Mouse (Mus musculus) brain, embryonic 14.5 days (tissue): ENCODE measurements around the gene Tagln2. TPM values are rescaled to one million over a fixed set of nuclear protein-coding genes. Genes with fewer than 3 reads are reported as not detected.

ENCODE experiments used
- DNase-seq: peaks from one replicate; pipeline ENCODE4 v3.0.0-alpha.2; 2011; ENCODE audit warnings: low read depth
- CTCF ChIP-seq: fragments of 200-500 bp; IDR thresholded peaks from 2 replicates; pipeline ENCODE4 v1.5.1; 2012; ENCODE audit warnings: inconsistent platforms, mild to moderate bottlenecking, moderate library complexity, borderline replicate concordance; ENCODE audit not compliant: insufficient read depth, insufficient read length; ENCODE audit errors: extremely low read depth
- POLR2A ChIP-seq: fragments of 200-500 bp; IDR thresholded peaks from 2 replicates; pipeline ENCODE4 v1.6.1; 2012; ENCODE audit warnings: mild to moderate bottlenecking, inconsistent platforms, borderline replicate concordance; ENCODE audit not compliant: poor library complexity, insufficient read depth, insufficient read length, severe bottlenecking; ENCODE audit errors: extremely low read depth
- polyA plus RNA-seq: library from polyadenylated mRNA; depleted of rRNA; stranded (reverse); fragments of >200 nt; gene quantifications from 2 replicates; pipeline ENCODE4 v1.2.3, GENCODE M21; 2012

Gene Tagln2
- polyA plus RNA-seq, 1 experiment: 44.7 TPM

GRCm38 (mm10) chr1:172484236-172484635 is 15.6 kb upstream of the Tagln2 start:
- TF ChIP-seq POLR2A (no peak), CTCF (no peak)
- peak; percentile 36 for DNase-seq

- no peak for DNase-seq
- TF ChIP-seq CTCF (no peak), POLR2A (no peak)
Measured at GRCm38 (mm10) chr1:172484671-172485070, 15.2 kb upstream of the Tagln2 start.

- DNase-seq: peak; percentile 92
- TF ChIP-seq CTCF (no peak), POLR2A (no peak)
Measured at GRCm38 (mm10) chr1:172485821-172486220, 14.0 kb upstream of the Tagln2 start.

- peak; percentile 71 for DNase-seq
- TF ChIP-seq CTCF: no peak
- no peak for TF ChIP-seq POLR2A
Measured at GRCm38 (mm10) chr1:172486236-172486635, 13.6 kb upstream of the Tagln2 start.

- DNase-seq: no peak
- TF ChIP-seq CTCF (no peak), POLR2A (no peak)
Measured at GRCm38 (mm10) chr1:172486651-172487050, 13.2 kb upstream of the Tagln2 start.

GRCm38 (mm10) chr1:172487859-172488258 is 12.0 kb upstream of the Tagln2 start:
- no peak for DNase-seq
- TF ChIP-seq CTCF (no peak), POLR2A (no peak)

GRCm38 (mm10) chr1:172488831-172489230 is 11.0 kb upstream of the Tagln2 start:
- TF ChIP-seq CTCF (no peak), POLR2A (no peak)

GRCm38 (mm10) chr1:172489585-172490250 is 10.1 kb upstream of the Tagln2 start:
- TF ChIP-seq CTCF: no peak
- TF ChIP-seq POLR2A: no peak

More at GRCm38 (mm10) chr1:172488831-172489230, 11.0 kb upstream of the Tagln2 start:
- no peak for DNase-seq

GRCm38 (mm10) chr1:172490261-172490661 is 9.6 kb upstream of the Tagln2 start:
- peak; percentile 84 for DNase-seq
- TF ChIP-seq CTCF (peak; percentile 99), POLR2A (no peak)

More at GRCm38 (mm10) chr1:172489585-172490250, 10.1 kb upstream of the Tagln2 start:
- no peak for DNase-seq

GRCm38 (mm10) chr1:172492047-172492446 is 7.8 kb upstream of the Tagln2 start:
- TF ChIP-seq CTCF (no peak), POLR2A (no peak)

GRCm38 (mm10) chr1:172493516-172493915 is 6.3 kb upstream of the Tagln2 start:
- no peak for DNase-seq
- no peak for TF ChIP-seq CTCF
- no peak for TF ChIP-seq POLR2A

More at GRCm38 (mm10) chr1:172492047-172492446, 7.8 kb upstream of the Tagln2 start:
- DNase-seq: no peak

GRCm38 (mm10) chr1:172496030-172496429 is 3.8 kb upstream of the Tagln2 start:
- TF ChIP-seq CTCF (no peak), POLR2A (no peak)
- no peak for DNase-seq
